ENCODE assay signal across 1 mouse cellular context in genomic region chr13:23620733-23621531, GRCm38 (mm10).
TF ChIP-seq lines count a peak whose summit lies in the region.

Gene Hist1h2be, minus strand, starts transcription at chr13:23621124.

TF ChIP-seq in MEL, 35 proteins besides CTCF, POLR2A, EP300 and RAD21 (continued from another document):
- peak; percentile 66; the same call in 1 of the 2 replicates for TF ChIP-seq MAX (IDR thresholded peaks at IDR 0.05; ENCODE audit: low read length)
- TF ChIP-seq POLR2AphosphoS5 (IDR thresholded peaks at IDR 0.05; ENCODE audit: borderline replicate concordance, low read depth, low read length) = no peak; the same call in 1 of the 2 replicates
- peak; percentile 22; the same call in 1 of the 2 replicates for TF ChIP-seq MAFK (IDR thresholded peaks at IDR 0.05; ENCODE audit: borderline replicate concordance, low read depth, low read length)
- peak; percentile 45 for TF ChIP-seq HCFC1 (IDR thresholded peaks at IDR 0.05; ENCODE audit: low read depth, low read length)
- no peak for TF ChIP-seq SMC3 (IDR thresholded peaks at IDR 0.05; ENCODE audit: low read depth, low read length)
- TF ChIP-seq CHD2 (IDR thresholded peaks at IDR 0.05; ENCODE audit: low read length) = peak; percentile 42
- no peak for TF ChIP-seq RCOR1 (IDR thresholded peaks at IDR 0.05; ENCODE audit: low read depth, low read length)
- no peak for TF ChIP-seq ZMIZ1 (IDR thresholded peaks at IDR 0.05; ENCODE audit: low read depth, low read length)
